Mouse (Mus musculus) CH12F3 (cell line): ENCODE data around the gene Ptpru.

Experiments used
- in situ Hi-C: fragments of 300-500 bp; cut with MboI; formaldehyde crosslinking; loops from 2 replicates; pipeline ENCODE4 v1.14.3; 2020; ENCODE audit warnings: low sequenced_read_pairs

The Ptpru gene

GRCm38 (mm10) chr4:131796312-131797080 lies 41.6 kb downstream of the Ptpru start:
- in situ Hi-C loops, result no loop called here

GRCm38 (mm10) chr4:131786800-131787199 lies 51.3 kb downstream of the Ptpru start:
- in situ Hi-C loops, result loop anchor here (10.0 kb wide), 1 partner anchor 48 kb away; the partner anchor contains the start of gene Ptpru

GRCm38 (mm10) chr4:131784034-131784433 lies 54.1 kb downstream of the Ptpru start:
- in situ Hi-C loops, result loop anchor here (10.0 kb wide), 1 partner anchor 51 kb away; the partner anchor contains the start of gene Ptpru

- in situ Hi-C loops, result loop anchor here (10.0 kb wide), 1 partner anchor 54 kb away; the partner anchor contains the start of gene Ptpru
These were observed 57.1 kb downstream of the Ptpru start for GRCm38 (mm10) chr4:131781023-131781422.

- in situ Hi-C loops, result no loop called here
These were observed 59.3 kb downstream of the Ptpru start for GRCm38 (mm10) chr4:131778616-131779275.

- in situ Hi-C loops, result no loop called here
These were observed 66.7 kb downstream of the Ptpru start for GRCm38 (mm10) chr4:131771384-131771783.

- in situ Hi-C loops, result no loop called here
These were observed 74.2 kb downstream of the Ptpru start for GRCm38 (mm10) chr4:131763911-131764310.

GRCm38 (mm10) chr4:131763479-131763878 lies 74.6 kb downstream of the Ptpru start:
- in situ Hi-C loops, result no loop called here

GRCm38 (mm10) chr4:131762211-131762784 lies 75.8 kb downstream of the Ptpru start:
- in situ Hi-C loops, result no loop called here

- in situ Hi-C loops, result no loop called here
These were observed 85.8 kb downstream of the Ptpru start for GRCm38 (mm10) chr4:131752204-131752837.

GRCm38 (mm10) chr4:131751561-131751960 lies 86.5 kb downstream of the Ptpru start:
- in situ Hi-C loops, result no loop called here

GRCm38 (mm10) chr4:131749802-131750201 lies 88.3 kb downstream of the Ptpru start:
- in situ Hi-C loops, result no loop called here

- in situ Hi-C loops, result no loop called here
These were observed 93.4 kb downstream of the Ptpru start for GRCm38 (mm10) chr4:131744685-131745043.

- in situ Hi-C loops, result no loop called here
These were observed 94.0 kb downstream of the Ptpru start for GRCm38 (mm10) chr4:131743831-131744684.

- in situ Hi-C loops, result no loop called here
These were observed 95.1 kb downstream of the Ptpru start for GRCm38 (mm10) chr4:131743031-131743430.

- in situ Hi-C loops, result no loop called here
These were observed 97.5 kb downstream of the Ptpru start for GRCm38 (mm10) chr4:131740621-131741020.

- in situ Hi-C loops, result no loop called here
These were observed 109.5 kb downstream of the Ptpru start for GRCm38 (mm10) chr4:131728628-131729027.

- in situ Hi-C loops, result no loop called here
These were observed 114.5 kb downstream of the Ptpru start for GRCm38 (mm10) chr4:131723415-131724080.

- in situ Hi-C loops, result no loop called here
These were observed 115.8 kb downstream of the Ptpru start for GRCm38 (mm10) chr4:131722121-131722841.
